Mouse (Mus musculus) adrenal gland, postnatal 10 days (tissue): ENCODE data around the gene Arid3a. TPM values are rescaled to one million over a fixed set of nuclear protein-coding genes. Genes with fewer than 3 reads are reported as not detected.
A peak's percentile ranks its signal among the peaks of the same experiment; 100 is the strongest.

Experiments used
- DNase-seq: peaks from one replicate; pipeline ENCODE4 v3.0.0; 2021; ENCODE audit warnings: mixed read lengths
- total RNA-seq, 2 experiments: library from RNA; stranded (reverse); gene quantifications; 2 replicates each; pipeline ENCODE4 v1.2.3; 2021

Gene Arid3a
- total RNA-seq, 2 experiments from 2014 or later = 6.3 to 8.1 TPM

DNA sequence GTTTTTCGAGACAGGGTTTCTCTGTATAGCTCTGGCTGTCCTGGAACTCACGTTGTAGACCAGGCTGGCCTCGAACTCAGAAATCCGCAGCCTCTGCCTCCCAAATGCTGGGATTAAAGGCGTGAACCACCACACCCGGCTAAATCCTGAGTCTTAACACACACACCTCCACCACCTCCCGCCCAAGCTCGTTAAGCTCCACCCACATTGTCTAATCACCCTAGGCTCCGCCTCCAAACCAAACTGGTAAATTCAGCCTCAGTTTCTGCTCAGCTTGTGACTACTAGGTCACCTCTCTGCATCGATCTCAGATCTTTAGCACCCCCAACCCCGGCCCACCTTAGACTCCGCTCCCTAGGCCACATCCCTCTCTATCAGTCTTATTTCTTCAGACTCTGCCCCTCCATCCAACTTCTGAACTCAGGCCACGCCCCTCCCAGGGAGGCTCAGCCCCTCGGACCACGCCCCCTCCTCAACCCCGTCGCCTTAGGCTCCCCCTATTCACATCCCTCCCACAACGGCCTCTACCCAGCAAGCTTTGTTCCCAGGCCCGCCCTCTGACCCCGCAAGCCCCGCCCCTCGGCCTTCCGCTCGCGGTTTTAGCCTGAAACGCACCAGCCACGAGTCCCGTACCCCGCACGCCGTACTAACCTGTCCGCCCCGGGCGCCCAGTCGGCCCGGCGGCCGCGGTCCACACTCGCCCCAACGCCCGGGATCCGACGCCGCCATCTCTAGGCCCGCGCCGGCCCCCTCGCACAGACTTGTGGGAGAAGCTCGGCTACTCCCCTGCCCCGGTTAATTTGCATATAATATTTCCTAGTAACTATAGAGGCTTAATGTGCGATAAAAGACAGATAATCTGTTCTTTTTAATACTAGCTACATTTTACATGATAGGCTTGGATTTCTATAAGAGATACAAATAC is 18.4 kb upstream of the Arid3a start, which contains the start of gene Med16:
TSS of gene Med16 (minus strand) at position 757 of the 925 bp plus-strand sequence.
- peak; percentile 97 for DNase-seq

DNA sequence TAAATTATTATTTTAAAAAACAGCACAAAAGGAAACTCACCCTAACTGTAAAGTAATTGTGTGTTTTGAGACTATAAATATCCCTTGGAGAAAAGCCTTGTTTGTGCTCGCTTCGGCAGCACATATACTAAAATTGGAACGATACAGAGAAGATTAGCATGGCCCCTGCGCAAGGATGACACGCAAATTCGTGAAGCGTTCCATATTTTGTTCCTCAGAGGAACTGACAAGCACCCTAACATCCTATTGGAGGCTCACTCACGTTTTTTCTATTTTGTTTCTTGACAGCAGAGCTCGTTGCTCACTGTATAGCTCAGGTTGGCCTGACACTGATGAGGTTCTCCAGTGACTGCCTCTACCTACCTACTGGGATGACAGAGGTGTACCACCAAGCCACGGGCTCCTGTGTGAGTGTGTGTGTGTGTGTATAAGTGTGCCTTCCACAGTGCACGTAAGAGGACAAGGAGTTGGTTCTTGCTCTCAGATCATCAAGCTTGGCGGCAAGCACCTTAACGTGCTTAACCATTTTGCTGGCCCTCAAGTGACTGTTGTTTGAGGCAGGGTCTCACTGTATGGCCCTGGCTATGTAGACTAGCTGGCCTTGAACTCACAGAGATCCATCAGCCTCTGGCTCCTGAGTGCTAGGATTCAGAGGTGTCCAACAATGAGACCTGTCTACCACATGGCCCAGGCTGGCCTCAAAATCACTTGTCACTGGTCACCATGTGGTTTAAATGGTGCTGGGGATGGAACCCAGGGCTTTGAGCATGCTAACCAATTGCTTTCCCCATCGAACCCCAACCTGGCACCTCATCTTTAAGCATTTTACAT is 17.5 kb upstream of the Arid3a start:
- DNase-seq = peak; percentile 29

DNA sequence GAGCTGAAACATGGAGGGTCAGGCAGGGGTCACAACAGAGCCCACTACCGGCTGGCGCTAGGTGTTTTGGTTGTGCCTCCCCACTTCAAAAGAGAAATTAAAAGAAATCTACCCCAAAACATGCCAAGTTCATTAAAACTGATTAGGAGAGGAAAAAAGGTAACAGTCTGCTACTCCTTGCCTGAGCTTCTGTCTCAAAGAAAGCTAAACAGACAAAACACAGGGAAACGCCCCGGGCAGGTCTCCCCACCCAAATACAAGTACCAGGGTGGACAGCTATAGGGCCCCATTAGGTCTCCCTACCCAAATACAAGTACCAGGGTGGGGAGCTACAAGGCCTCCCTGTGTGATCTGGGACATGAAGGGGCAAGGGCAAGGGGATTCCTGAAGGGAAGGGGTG is 16.3 kb upstream of the Arid3a start, which contains the start of gene Gm26602:
TSS of gene Gm26602 (plus strand) at position 301 of the 400 bp plus-strand sequence.
- DNase-seq = no peak

DNA sequence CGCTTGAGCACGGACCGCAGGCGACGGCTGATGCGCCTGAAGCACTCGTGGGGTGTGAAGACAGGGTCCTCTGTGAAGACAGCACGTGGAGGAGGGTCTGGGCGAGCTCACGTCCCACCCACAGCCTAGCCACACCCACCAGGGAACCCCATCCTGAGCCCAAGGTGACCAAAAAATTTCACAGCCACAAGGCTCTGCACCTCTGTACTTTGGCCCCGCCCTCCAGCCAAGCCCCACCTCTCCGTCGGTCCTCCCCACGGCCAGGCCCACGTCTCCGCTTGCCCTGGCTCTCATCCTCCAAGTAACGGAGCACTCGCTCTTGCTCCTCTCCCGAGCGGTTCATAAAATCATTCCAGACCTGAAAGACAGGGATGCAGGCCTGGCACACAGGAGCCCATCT is 14.4 kb upstream of the Arid3a start:
- peak; percentile 7 for DNase-seq

DNA sequence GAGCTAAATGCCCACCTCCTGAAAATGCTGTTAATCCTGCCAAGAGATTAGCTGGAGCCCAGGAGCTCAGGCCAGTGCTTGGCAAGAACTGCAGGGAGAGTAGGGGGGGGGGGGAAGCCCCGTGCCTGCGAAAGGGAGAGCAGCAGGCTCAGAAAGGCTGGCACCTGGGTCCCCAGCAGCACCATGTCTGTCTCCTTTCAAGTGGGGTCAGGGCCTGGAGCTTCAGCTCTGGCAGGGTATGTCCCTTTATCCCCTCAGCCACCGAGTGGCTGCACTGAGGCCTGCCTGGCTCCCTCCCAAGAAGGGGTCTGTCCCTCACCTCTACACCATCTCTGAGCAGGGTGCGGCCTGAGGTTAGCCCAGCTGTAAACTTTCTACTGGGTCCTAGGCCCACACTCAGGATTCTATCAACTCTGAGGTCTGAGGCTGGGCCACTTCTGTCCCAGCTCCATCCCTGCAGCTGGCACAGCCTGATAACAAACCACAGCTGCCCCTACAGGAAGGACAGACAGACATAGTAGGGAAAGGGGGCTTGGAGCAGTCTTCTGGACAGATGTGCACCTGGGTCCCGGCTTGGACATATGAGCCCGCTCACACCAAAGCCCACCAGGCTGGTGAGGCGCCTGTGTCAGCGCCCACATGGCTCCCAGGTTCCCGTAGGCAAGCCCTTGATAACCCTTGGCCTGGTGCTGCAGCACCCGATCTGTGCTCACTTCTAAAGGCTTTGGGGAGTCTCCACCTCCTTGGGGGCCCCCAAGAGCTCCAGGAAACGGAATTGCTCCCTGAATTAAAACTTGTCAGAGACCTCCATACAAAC is 12.5 kb upstream of the Arid3a start:
- no peak for DNase-seq

DNA sequence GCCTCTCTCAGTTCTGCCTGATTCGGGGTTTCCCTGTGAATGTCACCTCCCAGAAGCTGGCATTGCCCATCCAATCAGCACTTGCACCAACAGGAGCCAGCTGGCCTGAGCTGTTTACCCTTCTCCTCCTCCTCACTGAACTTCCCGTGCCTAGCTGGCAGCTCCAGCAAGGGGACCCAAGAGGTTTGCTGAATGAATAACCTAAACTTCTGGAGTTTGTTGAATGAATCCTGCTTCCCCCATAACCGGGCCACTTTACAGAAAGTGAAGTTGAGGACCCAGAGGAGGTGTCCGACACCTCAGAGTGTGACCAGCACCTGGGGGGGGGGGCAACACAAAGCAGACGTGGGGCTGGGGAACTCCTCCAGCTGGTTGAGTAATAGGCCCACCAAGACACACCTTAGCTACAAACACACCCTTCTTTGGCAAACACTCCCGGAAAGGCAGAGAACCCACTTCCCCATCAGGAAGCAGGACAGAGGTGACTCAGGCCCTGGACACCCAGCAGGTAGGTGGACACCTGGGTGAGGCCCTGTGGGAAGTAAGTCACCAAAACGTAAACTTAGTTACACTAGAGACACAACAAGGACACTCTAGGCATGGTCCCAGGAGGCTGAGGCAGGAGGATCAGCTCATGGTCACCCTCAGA is 11.8 kb upstream of the Arid3a start:
- DNase-seq = peak; percentile 63

DNA sequence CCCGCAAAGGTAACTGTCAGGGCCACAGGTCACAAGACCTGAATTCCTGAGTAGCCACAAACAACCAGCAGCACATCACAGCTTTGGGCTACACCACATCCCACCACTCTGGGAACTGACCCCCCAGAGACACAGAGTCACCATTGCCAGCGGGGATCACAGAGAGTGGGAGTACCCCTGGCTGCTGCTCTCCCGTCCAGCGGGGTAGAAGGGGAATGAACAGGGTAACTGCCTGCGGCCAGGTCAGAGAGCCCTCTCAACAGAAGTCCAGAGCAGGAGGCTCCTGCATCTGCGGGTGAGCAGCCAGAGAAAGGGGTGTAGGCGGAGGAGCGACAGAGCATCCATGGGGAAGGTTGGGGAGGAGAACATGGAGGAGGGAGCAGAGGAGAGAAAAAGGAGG is 10.8 kb upstream of the Arid3a start:
- DNase-seq = no peak

DNA sequence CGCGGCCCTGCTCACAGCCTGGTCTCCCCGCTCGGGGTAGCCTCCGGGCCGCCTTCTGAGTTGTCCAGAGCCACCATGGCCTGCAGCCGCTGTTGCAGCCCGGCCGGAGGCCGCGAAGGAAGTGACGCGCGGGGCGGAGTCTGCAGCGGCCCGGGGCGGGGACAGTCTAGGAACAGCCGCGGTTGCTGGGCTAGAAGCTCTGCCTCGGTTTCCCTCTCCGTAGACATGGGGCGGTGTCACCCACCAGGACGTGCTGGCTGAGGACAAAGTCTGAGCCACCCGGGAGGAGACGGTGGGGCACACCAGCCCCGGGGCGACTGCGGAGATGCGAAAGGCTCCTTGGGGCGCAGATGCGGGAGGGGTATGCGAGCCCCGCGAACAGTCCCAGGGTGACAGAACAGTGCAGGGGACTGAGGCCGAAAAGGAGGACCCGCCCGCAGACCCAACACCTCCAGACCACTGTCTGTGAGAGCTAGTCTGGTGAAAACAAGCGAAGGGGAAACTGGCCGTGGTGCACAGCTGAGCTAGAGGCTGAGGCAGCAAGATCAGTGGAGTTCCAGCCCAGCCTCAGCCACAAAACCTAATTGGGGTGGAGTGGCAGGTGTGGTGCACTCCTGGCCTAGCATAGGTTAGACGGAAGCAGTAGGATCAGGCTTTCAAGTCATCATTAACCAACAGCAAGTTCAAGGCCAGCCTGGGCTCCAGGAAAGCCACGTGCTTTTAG is 9.9 kb upstream of the Arid3a start, which contains the start of gene Kiss1r:
TSS of gene Kiss1r (plus strand) at position 164 of the 724 bp plus-strand sequence.
- peak; percentile 96 for DNase-seq

DNA sequence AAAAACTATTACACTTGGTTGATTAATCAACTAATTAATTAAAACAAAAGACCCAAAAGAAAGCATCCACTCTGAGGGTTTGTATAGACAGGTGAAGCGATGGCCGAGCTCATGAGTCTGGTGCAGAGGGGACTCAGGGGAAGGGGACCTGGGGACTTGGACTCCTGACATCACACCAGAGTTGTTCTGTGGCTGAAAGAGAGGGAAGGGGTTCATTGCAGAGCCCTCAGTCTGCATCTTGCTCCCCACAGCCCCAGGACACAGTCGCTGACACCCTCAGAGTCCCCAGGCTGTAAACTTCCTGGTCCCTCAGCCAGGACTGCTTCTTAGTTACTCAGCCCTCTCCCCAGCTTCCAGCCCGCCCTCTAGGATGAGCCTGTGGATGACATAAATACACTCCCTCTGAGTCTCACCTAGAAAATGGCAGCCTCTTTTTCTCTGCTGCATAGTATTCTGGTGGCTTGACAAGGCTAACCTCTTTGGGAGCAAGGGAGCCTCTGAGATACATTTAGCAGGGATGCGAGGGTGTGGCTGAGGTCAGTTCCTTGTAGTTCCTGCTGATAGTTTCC is 9.2 kb upstream of the Arid3a start:
- DNase-seq = no peak

DNA sequence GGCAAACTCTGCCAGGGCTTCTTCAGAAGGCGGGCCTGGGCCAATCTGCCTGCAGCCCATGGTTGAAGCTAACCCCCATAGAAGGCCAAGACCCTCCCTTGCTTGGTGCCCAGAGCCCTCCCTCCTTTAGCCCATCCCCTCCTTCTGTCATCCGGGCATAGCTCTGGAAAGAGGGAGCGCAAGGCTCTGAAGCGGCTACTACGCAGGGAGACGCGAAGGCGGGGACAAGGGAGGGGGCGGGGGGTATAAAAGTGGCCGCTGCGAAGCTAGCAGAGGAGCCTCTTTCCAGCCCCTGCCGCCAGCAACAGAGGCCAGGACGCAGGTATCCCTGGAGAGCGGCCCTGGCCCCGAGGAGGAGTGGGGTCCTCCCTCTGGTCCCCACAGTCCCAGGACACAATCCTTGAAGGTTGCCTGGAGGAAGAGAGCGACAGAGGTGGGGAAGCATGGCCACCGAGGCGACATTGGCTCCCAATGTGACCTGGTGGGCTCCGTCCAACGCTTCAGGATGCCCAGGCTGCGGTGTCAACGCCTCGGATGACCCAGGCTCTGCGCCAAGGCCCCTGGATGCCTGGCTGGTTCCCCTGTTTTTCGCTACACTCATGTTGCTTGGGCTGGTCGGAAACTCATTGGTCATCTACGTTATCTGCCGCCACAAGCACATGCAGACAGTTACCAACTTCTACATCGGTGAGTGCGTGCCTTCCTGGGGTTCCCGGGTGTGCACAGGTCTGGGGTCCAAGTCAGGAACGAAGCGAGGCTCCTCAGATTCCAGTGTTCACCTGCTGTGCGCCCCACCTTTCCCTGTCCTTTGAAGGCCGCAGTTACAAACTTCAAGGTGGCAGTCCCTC is 8.4 kb upstream of the Arid3a start:
- no peak for DNase-seq

DNA sequence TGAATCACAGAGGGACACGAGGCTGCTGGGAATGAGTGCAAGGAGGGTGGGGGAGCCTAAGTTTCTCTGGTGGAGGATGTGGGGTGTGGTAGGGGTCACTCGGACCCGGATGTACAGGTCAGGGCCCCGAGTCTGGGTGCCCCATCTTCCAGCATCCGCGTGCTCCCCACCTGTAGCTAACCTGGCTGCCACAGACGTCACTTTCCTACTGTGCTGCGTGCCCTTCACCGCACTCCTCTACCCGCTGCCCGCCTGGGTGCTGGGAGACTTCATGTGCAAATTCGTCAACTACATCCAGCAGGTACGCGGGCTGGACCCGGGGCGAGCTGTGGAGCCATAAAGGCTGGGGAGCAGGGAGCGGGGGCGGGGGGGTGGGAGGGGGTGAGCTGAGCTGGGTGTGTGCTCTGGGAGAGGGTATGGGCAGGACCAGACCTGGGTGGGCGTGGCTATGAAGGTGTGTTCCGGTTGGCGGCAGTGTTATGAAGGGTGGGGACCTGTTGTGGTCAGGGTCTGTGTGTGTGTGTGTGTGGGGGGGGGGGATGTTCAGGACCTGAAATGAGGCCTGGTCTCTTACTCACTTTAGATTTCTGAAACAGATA is 7.5 kb upstream of the Arid3a start:
- DNase-seq = no peak

DNA sequence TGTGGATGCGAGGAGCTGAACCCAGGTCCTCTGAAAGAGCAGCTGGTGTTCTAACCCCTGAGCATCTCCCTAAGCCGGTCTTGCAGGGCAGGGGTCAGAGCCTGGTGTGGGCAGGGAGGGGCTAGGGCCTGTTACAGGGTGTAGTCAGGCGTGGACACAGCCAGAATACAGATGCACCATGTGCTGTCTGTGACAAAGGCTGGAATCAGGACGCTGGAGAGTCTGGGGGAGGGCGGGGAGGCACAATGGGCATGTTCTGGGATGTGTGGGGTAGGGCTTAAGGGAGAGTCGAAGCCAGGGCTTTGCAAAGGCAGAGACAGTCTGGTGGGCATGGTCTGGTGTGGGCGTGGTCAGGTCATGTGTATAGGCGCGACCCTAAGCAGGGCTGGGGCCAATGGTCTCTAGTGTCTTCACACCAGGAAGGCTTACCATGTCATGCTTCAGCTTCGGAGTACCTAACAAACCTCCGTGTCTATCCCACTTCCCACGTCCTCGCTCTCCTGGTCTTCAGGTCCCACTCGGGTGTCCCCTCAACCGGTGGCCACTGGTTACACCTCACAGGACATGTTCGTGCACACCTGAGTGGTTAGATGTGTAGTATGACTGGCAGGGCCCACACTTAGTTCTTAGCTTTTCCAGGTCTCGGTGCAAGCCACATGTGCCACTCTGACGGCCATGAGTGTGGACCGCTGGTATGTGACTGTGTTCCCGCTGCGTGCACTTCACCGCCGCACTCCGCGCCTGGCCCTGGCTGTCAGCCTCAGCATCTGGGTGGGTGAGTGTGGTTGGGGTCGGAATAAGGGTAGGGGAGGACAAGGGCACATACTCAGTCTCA is 6.6 kb upstream of the Arid3a start:
- DNase-seq = no peak

DNA sequence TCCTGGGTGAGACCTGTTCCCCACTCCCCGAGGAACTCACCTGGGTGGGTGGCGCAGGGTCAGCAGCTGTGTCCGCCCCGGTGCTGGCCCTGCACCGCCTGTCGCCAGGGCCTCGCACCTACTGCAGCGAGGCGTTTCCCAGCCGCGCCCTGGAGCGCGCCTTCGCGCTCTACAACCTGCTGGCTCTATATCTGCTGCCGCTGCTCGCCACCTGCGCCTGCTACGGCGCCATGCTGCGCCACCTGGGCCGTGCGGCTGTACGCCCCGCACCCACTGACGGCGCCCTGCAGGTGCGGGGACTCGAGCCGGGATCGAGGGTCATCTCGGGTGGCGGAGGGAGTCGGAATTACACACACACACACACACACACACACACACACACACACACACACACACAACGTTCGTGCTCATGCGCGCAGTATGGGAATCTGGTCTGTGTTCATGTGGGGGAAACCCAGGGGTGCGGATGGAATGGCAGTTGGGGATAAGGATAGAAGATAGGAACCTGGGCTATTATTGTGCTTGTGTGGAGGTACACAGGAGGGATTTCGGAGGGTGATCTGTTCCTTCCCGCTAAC is 5.8 kb upstream of the Arid3a start, which contains the start of gene R3hdm4:
TSS of gene R3hdm4 (minus strand) at position 251 of the 578 bp plus-strand sequence.
- DNase-seq = no peak

DNA sequence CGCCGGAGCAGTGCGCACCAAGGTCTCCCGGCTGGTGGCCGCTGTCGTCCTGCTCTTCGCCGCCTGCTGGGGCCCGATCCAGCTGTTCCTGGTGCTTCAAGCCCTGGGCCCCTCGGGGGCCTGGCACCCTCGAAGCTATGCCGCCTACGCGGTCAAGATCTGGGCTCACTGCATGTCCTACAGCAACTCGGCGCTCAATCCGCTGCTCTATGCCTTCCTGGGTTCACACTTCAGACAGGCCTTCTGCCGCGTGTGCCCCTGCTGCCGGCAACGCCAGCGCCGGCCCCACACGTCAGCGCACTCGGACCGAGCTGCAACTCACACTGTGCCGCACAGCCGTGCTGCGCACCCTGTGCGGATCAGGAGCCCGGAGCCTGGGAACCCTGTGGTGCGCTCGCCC is 5.3 kb upstream of the Arid3a start:
- DNase-seq = no peak

DNA sequence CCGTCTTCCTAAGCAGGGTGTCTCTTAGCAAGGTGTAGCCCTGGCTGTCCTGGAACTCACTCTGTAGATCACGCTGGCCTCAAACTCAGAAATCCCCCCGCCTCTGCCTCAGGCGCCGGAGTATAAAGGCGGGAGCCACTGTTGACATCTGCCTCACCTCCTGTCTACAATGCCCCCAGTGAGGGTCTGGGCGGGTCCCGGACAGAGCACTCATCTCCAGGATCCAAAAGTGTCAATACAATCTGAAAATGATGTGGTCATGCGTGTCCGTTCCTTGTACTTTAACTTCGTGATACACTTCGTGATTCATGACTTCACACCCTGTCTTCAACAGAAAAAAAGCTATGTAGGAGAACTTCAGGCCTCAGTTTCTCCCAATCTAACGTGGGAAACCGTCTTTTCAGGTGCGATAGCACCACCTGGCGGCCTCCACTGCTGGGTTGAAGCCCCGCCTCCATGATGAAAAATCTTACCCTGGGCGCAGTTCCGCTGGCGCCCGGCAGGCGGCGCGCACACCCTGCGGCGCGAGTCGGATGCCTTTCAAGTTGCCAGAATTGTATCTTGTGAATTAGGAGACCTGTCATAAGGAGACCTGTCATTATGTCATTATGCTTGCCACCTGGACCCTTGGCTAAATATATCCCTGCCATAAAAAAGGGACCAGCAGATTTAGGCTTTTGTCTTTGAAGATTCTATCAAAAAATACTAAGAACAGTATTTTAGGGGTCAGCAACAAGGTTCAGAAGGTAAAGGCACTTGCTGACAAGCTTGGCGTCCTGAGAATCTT is 1.7 kb upstream of the Arid3a start:
- peak; percentile 95 for DNase-seq

DNA sequence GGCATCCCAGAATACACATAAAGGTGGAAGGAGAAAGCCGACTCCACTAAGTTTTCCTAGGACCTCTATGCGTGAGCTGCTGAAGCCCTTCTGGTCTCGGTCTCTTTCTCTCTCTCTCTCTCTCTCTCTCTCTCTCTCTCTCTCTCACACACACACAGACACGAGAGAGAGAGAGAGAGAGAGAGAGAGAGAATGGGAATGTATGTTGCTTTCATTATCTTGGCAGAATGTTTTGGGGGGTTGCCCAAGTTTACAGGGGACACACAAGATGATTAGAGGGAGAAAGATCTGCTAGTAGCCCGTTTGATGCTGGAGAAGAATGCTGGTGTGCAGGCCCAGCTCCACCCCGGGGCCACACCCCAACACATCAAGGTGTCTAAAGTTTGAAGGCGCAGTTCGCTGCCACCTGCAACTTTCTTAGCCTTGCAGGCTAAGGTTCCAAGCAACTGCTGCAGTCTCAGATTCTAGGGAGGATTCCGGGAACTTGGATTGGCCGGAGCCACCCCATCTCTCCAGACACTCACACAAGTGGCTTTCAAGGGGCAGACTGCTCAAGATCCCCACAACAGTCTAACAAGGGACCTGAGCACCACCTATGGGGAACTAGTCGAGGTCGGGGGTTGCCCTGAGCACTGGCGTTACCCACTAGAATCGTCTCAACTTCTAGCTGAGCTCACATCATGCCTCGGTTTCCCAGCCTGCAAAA is 905 bp upstream of the Arid3a start:
- no peak for DNase-seq
